Mouse (Mus musculus) stomach, postnatal 0 days (tissue): ENCODE measurements around the gene Osbpl11.

ENCODE experiments used
- CTCF ChIP-seq: IDR thresholded peaks from 2 replicates; pipeline ENCODE4 v1.5.1; 2016; ENCODE audit warnings: antibody characterized with exemption, low read depth, mild to moderate bottlenecking, moderate library complexity
- EP300 ChIP-seq: optimal IDR thresholded peaks from 2 replicates; pipeline ENCODE3; 2016; ENCODE audit warnings: antibody characterized with exemption

GRCm38 (mm10) chr16:33177722-33178121, 7.1 kb upstream of the Osbpl11 start:
- TF ChIP-seq EP300 (no peak), CTCF (no peak)
